Mouse (Mus musculus) lung, embryonic 15.5 days (tissue): Measurements from ENCODE around the gene Serinc3. TPM values are rescaled to one million over a fixed set of nuclear protein-coding genes. Genes with fewer than 3 reads are reported as not detected.

Experiments
- ATAC-seq: fragments of 200-750 bp; cut with Nextera tagmentation; 2 replicates; pipeline ENCODE4 v1.8.0; 2017; ENCODE audit warnings: moderate number of reproducible peaks, borderline replicate concordance; ENCODE audit not compliant: low FRiP score, low TSS enrichment; ENCODE audit errors: extremely low read depth
- H3K27ac ChIP-seq: fragments of 300-500 bp; sonication (generic); 2 replicates; pipeline ENCODE4 v1.5.1; 2015; ENCODE audit warnings: moderate library complexity, mild to moderate bottlenecking, inconsistent platforms
- H3K27me3 ChIP-seq: fragments of 300-500 bp; sonication (generic); 2 replicates; pipeline ENCODE4 v1.6.1; 2015; ENCODE audit warnings: inconsistent platforms
- H3K36me3 ChIP-seq: fragments of 300-500 bp; sonication (generic); 2 replicates; pipeline ENCODE4 v1.6.1; 2015; ENCODE audit warnings: inconsistent platforms
- H3K4me1 ChIP-seq: fragments of 300-500 bp; sonication (generic); 2 replicates; pipeline ENCODE4 v1.6.1; 2015; ENCODE audit warnings: inconsistent platforms
- H3K4me2 ChIP-seq: fragments of 300-500 bp; sonication (generic); 2 replicates; pipeline ENCODE4 v1.6.1; 2015; ENCODE audit warnings: inconsistent platforms, mild to moderate bottlenecking, moderate library complexity
- H3K4me3 ChIP-seq: fragments of 300-500 bp; sonication (generic); 2 replicates; pipeline ENCODE4 v1.5.1; 2015; ENCODE audit warnings: mild to moderate bottlenecking, inconsistent platforms
- H3K9ac ChIP-seq: fragments of 300-500 bp; sonication (generic); 2 replicates; pipeline ENCODE4 v1.6.1; 2015; ENCODE audit warnings: inconsistent platforms
- H3K9me3 ChIP-seq: fragments of 300-500 bp; sonication (generic); 2 replicates; pipeline ENCODE4 v1.6.1; 2016; ENCODE audit warnings: inconsistent platforms
- WGBS: fragments of 180-500 bp; shearing (Covaris S2); methylation state at CpG from one replicate; pipeline ENCODE4 v1.1.7; 2015; 5-methylcytosine and 5-hydroxymethylcytosine counted together
- polyA plus RNA-seq: library from polyadenylated mRNA; unstranded; fragments of >200 nt; fragmentation: Nextera tagmentation; extraction: Ambion mirVana; gene quantifications from 2 replicates; pipeline ENCODE4 v1.2.1, GENCODE M21; 2015

The Serinc3 gene
- polyA plus RNA-seq, 1 experiment from 2014 or later, result 59.1 TPM

- no peak overlapping the region for H3K27ac ChIP-seq
- 68% methylated on average over 7 of the region's 7 CpGs for WGBS
- no peaks in the 10 kb centered on the region for H3K36me3 ChIP-seq
- H3K4me1 ChIP-seq, result peaks cover 22% of the 10 kb centered on the region
- no peak for ATAC-seq
- H3K4me3 ChIP-seq, result no peak overlapping the region
- H3K9me3 ChIP-seq, result no peaks in the 10 kb centered on the region
- H3K4me2 ChIP-seq, result no peak overlapping the region
- no peaks in the 10 kb centered on the region for H3K27me3 ChIP-seq
- H3K9ac ChIP-seq, result no peak overlapping the region
Observed at GRCm38 (mm10) chr2:163601066-163601465, 43.9 kb downstream of the Serinc3 start.

- Histone ChIP-seq H3K27ac (no peak overlapping the region), H3K4me2 (no peak overlapping the region), H3K36me3 (no peaks in the 10 kb centered on the region), H3K27me3 (no peaks in the 10 kb centered on the region), H3K9ac (no peak overlapping the region), H3K4me3 (no peak overlapping the region), H3K4me1 (peaks cover 28% of the 10 kb centered on the region), H3K9me3 (no peaks in the 10 kb centered on the region)
- ATAC-seq, result no peak
- 0% methylated on average over 1 of the region's 1 CpGs for WGBS
Observed at GRCm38 (mm10) chr2:163599226-163599625, 45.7 kb downstream of the Serinc3 start.

DNA sequence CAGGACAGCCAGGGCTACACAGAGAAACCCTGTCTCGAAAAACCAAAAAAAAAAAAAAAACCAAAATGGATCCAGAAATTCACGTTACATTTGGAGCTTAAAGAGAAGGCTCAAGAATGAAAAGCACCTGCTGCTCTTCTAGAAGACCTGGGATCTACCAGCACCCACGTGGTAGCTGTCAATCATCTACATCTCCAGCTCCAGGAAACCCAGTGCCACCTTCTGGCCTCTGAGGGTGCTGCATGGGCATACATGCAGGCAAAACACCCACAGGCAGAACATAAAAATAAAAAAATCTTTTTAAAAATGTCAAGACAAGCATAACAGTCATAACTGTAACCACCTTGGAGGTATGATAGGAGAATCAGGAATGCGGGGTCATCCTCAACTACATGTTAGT lies 47.3 kb downstream of the Serinc3 start:
- H3K27ac ChIP-seq, result no peak overlapping the region
- H3K4me3 ChIP-seq, result no peak overlapping the region
- H3K4me2 ChIP-seq, result no peak overlapping the region
- no peaks in the 10 kb centered on the region for H3K27me3 ChIP-seq
- no peaks in the 10 kb centered on the region for H3K9me3 ChIP-seq
- WGBS, result 60% methylated on average over 4 of the region's 4 CpGs
- H3K4me1 ChIP-seq, result peaks cover 19% of the 10 kb centered on the region
- no peaks in the 10 kb centered on the region for H3K36me3 ChIP-seq
- ATAC-seq, result no peak
- no peak overlapping the region for H3K9ac ChIP-seq

DNA sequence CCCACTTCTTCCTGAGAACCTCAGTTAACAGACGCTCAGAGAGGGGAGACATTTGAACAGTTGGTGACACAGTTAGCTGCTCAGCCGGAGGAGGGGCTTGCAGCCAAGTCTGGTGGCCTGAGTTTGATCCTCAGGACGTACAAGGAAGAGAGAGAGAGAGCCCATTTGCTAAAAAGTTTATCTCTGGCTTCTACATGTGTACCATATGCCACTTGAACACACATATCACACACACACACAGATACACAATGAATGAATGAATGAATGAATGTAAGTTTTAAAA lies 48.1 kb downstream of the Serinc3 start:
- WGBS, result 37% methylated on average over 3 of the region's 3 CpGs

GRCm38 (mm10) chr2:163596057-163596872 lies 48.7 kb downstream of the Serinc3 start:
- H3K36me3 ChIP-seq, result no peaks in the 10 kb centered on the region
- H3K4me3 ChIP-seq, result no peak overlapping the region
- no peak overlapping the region for H3K9ac ChIP-seq
- H3K4me2 ChIP-seq, result no peak overlapping the region
- H3K4me1 ChIP-seq, result peaks cover 15% of the 10 kb centered on the region
- 41% methylated on average over 13 of the region's 13 CpGs for WGBS
- peak overlapping the region; percentile 78 for H3K27ac ChIP-seq
- H3K27me3 ChIP-seq, result no peaks in the 10 kb centered on the region
- peak; percentile 68; the same call in 1 of the 2 replicates for ATAC-seq
- H3K9me3 ChIP-seq, result no peaks in the 10 kb centered on the region

More for the DNA sequence above, 48.1 kb downstream of the Serinc3 start:
- ATAC-seq, result no peak
- Histone ChIP-seq H3K9me3 (no peaks in the 10 kb centered on the region), H3K27me3 (no peaks in the 10 kb centered on the region), H3K9ac (no peak overlapping the region), H3K4me2 (no peak overlapping the region), H3K27ac (peak overlapping the region; percentile 78), H3K4me3 (no peak overlapping the region), H3K36me3 (no peaks in the 10 kb centered on the region), H3K4me1 (peaks cover 19% of the 10 kb centered on the region)

GRCm38 (mm10) chr2:163595119-163595518 lies 49.8 kb downstream of the Serinc3 start:
- H3K9me3 ChIP-seq, result no peaks in the 10 kb centered on the region
- no peak overlapping the region for H3K4me3 ChIP-seq
- 0% methylated on average over 2 of the region's 2 CpGs for WGBS
- peak; percentile 57 for ATAC-seq
- H3K27ac ChIP-seq, result peak overlapping the region; percentile 67
- H3K4me1 ChIP-seq, result peaks cover 15% of the 10 kb centered on the region
- no peaks in the 10 kb centered on the region for H3K36me3 ChIP-seq
- no peaks in the 10 kb centered on the region for H3K27me3 ChIP-seq
- H3K9ac ChIP-seq, result no peak overlapping the region
- no peak overlapping the region for H3K4me2 ChIP-seq

DNA sequence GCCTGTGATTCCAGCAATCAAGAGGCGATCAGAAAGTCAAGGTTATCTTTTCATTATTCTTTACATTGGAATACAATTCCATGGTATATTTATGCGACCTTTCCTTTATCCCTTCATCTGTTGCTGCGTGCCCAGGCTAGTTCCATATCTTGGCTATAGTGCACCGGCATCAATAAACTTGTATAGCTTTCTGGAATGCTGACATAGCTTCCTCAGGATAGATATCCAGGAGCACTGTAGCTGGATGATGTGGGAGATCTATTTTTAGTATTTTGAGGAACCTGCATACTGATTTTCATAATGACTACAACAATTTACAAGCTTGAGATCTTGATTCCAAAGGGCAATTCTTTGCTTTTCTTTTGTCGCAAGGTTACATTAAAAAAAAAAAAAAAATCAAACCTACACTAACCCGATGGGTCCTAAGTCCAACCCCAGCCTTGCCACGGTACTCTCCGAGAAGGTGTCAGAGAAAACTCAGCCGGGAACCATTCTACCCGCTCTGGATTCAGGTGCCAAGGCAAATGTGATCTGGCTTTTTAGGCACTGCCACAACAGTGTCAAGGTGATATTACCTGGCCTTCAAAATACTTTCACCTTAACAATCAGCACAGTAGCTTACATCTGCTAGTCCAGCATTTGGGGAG lies 51.2 kb downstream of the Serinc3 start:
- no peak for ATAC-seq
- no peak overlapping the region for H3K9ac ChIP-seq
- no peaks in the 10 kb centered on the region for H3K27me3 ChIP-seq
- WGBS, result 84% methylated on average over 10 of the region's 10 CpGs
- H3K9me3 ChIP-seq, result no peaks in the 10 kb centered on the region
- H3K4me1 ChIP-seq, result peaks cover 15% of the 10 kb centered on the region
- H3K36me3 ChIP-seq, result no peaks in the 10 kb centered on the region
- H3K4me3 ChIP-seq, result no peak overlapping the region
- no peak overlapping the region for H3K27ac ChIP-seq
- H3K4me2 ChIP-seq, result no peak overlapping the region

DNA sequence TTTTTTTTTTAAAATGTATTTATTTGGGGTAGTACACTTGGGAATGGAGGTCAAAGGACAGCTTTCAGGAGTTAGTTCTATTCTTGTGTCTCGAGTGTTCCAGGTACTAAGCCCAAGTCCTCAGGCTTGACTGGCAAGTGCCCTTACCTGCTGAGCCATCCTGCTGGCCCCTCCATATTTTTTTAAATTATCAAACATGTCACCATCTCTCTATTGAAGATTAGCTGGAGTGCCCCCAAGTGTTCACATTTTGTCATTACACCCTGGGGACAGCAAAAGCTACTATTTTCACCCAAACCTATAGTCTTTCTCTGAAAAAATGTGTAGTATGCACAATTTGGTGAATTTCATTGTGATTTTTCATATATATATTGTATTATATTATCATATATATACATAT lies 52.8 kb downstream of the Serinc3 start:
- Histone ChIP-seq H3K27ac (no peak overlapping the region), H3K4me2 (no peak overlapping the region), H3K9ac (no peak overlapping the region), H3K4me1 (peaks cover 15% of the 10 kb centered on the region), H3K36me3 (no peaks in the 10 kb centered on the region), H3K9me3 (no peaks in the 10 kb centered on the region), H3K27me3 (no peaks in the 10 kb centered on the region), H3K4me3 (no peak overlapping the region)
- WGBS, result 66% methylated on average over 1 of the region's 1 CpGs
- no peak for ATAC-seq

DNA sequence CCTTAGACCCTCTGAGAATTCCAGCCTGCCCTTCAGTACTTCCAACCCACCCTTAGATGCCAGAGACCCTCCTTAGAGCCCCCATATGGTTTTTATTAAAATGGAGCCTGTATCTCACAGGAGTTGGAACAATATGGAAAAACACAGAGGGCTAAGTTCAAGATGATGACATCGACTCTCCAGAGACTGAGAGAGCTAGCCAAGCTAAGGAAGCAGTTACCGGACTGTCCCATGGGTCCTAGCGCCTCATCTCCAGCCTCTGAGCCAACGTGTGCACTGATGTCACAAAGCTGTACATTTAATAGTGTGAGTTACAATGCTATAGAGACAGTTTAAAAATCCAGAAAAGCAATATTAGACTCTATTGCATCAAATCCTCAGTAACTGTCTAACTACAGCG lies 53.9 kb downstream of the Serinc3 start:
- 46% methylated on average over 5 of the region's 5 CpGs for WGBS
- Histone ChIP-seq H3K27ac (no peak overlapping the region), H3K9ac (no peak overlapping the region), H3K36me3 (no peaks in the 10 kb centered on the region), H3K4me3 (no peak overlapping the region), H3K9me3 (no peaks in the 10 kb centered on the region), H3K4me1 (peaks cover 9% of the 10 kb centered on the region; the same call in 1 of the 2 replicates), H3K4me2 (no peak overlapping the region), H3K27me3 (no peaks in the 10 kb centered on the region)
- ATAC-seq, result no peak

GRCm38 (mm10) chr2:163590211-163590610 lies 54.7 kb downstream of the Serinc3 start:
- H3K9ac ChIP-seq, result no peak overlapping the region
- no peaks in the 10 kb centered on the region for H3K36me3 ChIP-seq
- no peak overlapping the region for H3K4me2 ChIP-seq
- H3K4me1 ChIP-seq, result peaks cover 8% of the 10 kb centered on the region; the same call in 1 of the 2 replicates
- no peak overlapping the region for H3K4me3 ChIP-seq
- no peak overlapping the region for H3K27ac ChIP-seq
- WGBS, result 47% methylated on average over 12 of the region's 12 CpGs
- ATAC-seq, result no peak
- no peaks in the 10 kb centered on the region for H3K27me3 ChIP-seq
- H3K9me3 ChIP-seq, result no peaks in the 10 kb centered on the region

GRCm38 (mm10) chr2:163587506-163587905 lies 57.4 kb downstream of the Serinc3 start:
- Histone ChIP-seq H3K36me3 (no peaks in the 10 kb centered on the region), H3K4me3 (no peak overlapping the region)
- ATAC-seq, result no peak

More at GRCm38 (mm10) chr2:163587506-163587905, 57.4 kb downstream of the Serinc3 start:
- H3K4me1 ChIP-seq, result 0 out of 2 replicates have a peak, but pooled peaks cover 3% of the 10 kb centered on the region
- no peak overlapping the region for H3K9ac ChIP-seq
- no peak overlapping the region for H3K27ac ChIP-seq
- no peaks in the 10 kb centered on the region for H3K27me3 ChIP-seq
- no peaks in the 10 kb centered on the region for H3K9me3 ChIP-seq
- no peak overlapping the region for H3K4me2 ChIP-seq
- WGBS, result 55% methylated on average over 5 of the region's 5 CpGs
